Mouse (Mus musculus) liver, embryonic 14.5 days (tissue): ENCODE results near the gene Foxk1.

Experiments used
- CTCF ChIP-seq: IDR thresholded peaks from 2 replicates; pipeline ENCODE4 v1.5.1; 2016; ENCODE audit warnings: antibody characterized with exemption, low read depth, control low read depth
- EP300 ChIP-seq: IDR thresholded peaks from 2 replicates; pipeline ENCODE4 v1.6.1; 2016; ENCODE audit warnings: antibody characterized with exemption, low read depth

GRCm38 (mm10) chr5:142420317-142420716 lies 19.0 kb downstream of the Foxk1 start:
- TF ChIP-seq CTCF = no peak
- no peak for TF ChIP-seq EP300
